Mouse (Mus musculus) lung, adult 2 months (tissue): ENCODE results near the gene Tmc1.

Experiments used
- CTCF ChIP-seq: fragments of 200-500 bp; IDR thresholded peaks from 2 replicates; pipeline ENCODE4 v1.5.1; 2011; ENCODE audit warnings: mild to moderate bottlenecking, low read length, control low read depth; ENCODE audit not compliant: insufficient read depth
- POLR2A ChIP-seq: fragments of 200-500 bp; IDR thresholded peaks from 2 replicates; pipeline ENCODE4 v1.6.1; 2011; ENCODE audit warnings: low read depth, mild to moderate bottlenecking, control low read depth, low read length, borderline replicate concordance; ENCODE audit errors: extremely low read depth

- TF ChIP-seq CTCF = no peak
- TF ChIP-seq POLR2A = no peak
Measured at GRCm38 (mm10) chr19:20953874-20954273, at the start of gene Tmc1.
